Mouse (Mus musculus) brain, embryonic 14.5 days (tissue): Measurements from ENCODE around the gene Snapc2.

Experiments used
- CTCF ChIP-seq: fragments of 200-500 bp; IDR thresholded peaks from 2 replicates; pipeline ENCODE4 v1.5.1; 2012; ENCODE audit warnings: inconsistent platforms, mild to moderate bottlenecking, moderate library complexity, borderline replicate concordance; ENCODE audit not compliant: insufficient read depth, insufficient read length; ENCODE audit errors: extremely low read depth
- POLR2A ChIP-seq: fragments of 200-500 bp; IDR thresholded peaks from 2 replicates; pipeline ENCODE4 v1.6.1; 2012; ENCODE audit warnings: mild to moderate bottlenecking, inconsistent platforms, borderline replicate concordance; ENCODE audit not compliant: poor library complexity, insufficient read depth, insufficient read length, severe bottlenecking; ENCODE audit errors: extremely low read depth

GRCm38 (mm10) chr8:4245061-4245460 is 7.8 kb upstream of the Snapc2 start:
- TF ChIP-seq CTCF (no peak), POLR2A (no peak)
